ENCODE assay signal across 13 mouse cellular contexts in genomic region chr9:102990306-102991133, GRCm38 (mm10). TPM values are rescaled to one million over a fixed set of nuclear protein-coding genes. Genes with fewer than 3 reads are reported as not detected.
DNase-seq lines count a peak whose midpoint lies in the region; TF ChIP-seq lines count a peak whose summit lies in the region.
"Had no signal": no experiment of that assay in that cellular context is flagged by ENCODE, and none has a peak within 500 bp of the region (broad histone marks: within the 10 kb centered on the region; RNA-seq: fewer than 3 reads in every experiment).

No protein-coding gene starts in this region.

- H3K27me3 ChIP-seq in heart, adult 2 months (ENCODE audit: control insufficient read depth, insufficient read depth, low read length) = no peaks in the 10 kb centered on the region
- H3K27me3 ChIP-seq in E14TG2a.4 (ENCODE audit: insufficient read depth, low read length) = no peaks in the 10 kb centered on the region
- H3K27me3 ChIP-seq in cerebellum, adult 2 months (ENCODE audit: control insufficient read depth, insufficient read depth, low read length) = no peaks in the 10 kb centered on the region
- H3K27me3 ChIP-seq: embryonic facial prominence, embryonic 13.5 days; Patski had no signal

- TF ChIP-seq POLR2A in heart, adult 2 months (IDR thresholded peaks at IDR 0.05; ENCODE audit: insufficient read depth, low read depth, low read length) = no peak
- TF ChIP-seq POLR2A in embryonic fibroblast, embryonic 13.5 days (IDR thresholded peaks at IDR 0.05; ENCODE audit: low read depth, low read length) = no peak
- no peak for TF ChIP-seq POLR2A in cerebellum, adult 2 months (IDR thresholded peaks at IDR 0.05; ENCODE audit: borderline replicate concordance, insufficient read depth, low read length)

- no peak overlapping the region for H3K27ac ChIP-seq in heart, adult 2 months
- H3K27ac ChIP-seq in embryonic fibroblast, embryonic 13.5 days (ENCODE audit: insufficient read depth, low read length) = no peak overlapping the region
- H3K27ac ChIP-seq in cerebellum, adult 2 months (ENCODE audit: insufficient read depth, low read length) = no peak overlapping the region
- H3K27ac ChIP-seq: embryonic facial prominence, embryonic 13.5 days; limb, embryonic 12.5 days had no signal

- H3K36me3 ChIP-seq in heart, adult 2 months (ENCODE audit: control insufficient read depth, insufficient read depth, low read length) = no peaks in the 10 kb centered on the region
- H3K36me3 ChIP-seq in E14TG2a.4 (ENCODE audit: insufficient read depth, low read length) = no peaks in the 10 kb centered on the region
- H3K36me3 ChIP-seq: embryonic facial prominence, embryonic 13.5 days; limb, embryonic 12.5 days had no signal

- TF ChIP-seq EP300 in heart, adult 2 months (IDR thresholded peaks at IDR 0.05; ENCODE audit: insufficient read depth, low read depth, low read length) = no peak

- no peak for DNase-seq in heart, adult 2 months
- DNase-seq in heart, postnatal 36 days = no peak
- peak; percentile 39 for DNase-seq in lung, postnatal 14 days
- DNase-seq in spleen, postnatal 36 days (ENCODE audit: low spot score in 2 of 2) = no peak
- no peak for DNase-seq in right cerebral cortex, adult 18-20 months
- DNase-seq in cerebellum, adult 2 months = no peak
- DNase-seq: B cell, adult 2 months; gastrocnemius, postnatal 10 days had no signal

- H3K9me3 ChIP-seq in E14TG2a.4 (ENCODE audit: low read length) = no peaks in the 10 kb centered on the region
- H3K9me3 ChIP-seq: embryonic facial prominence, embryonic 13.5 days; limb, embryonic 12.5 days had no signal

- peaks cover 6% of the 10 kb centered on the region for H3K4me1 ChIP-seq in heart, adult 2 months (ENCODE audit: control insufficient read depth, insufficient read depth, low read length)
- H3K4me1 ChIP-seq in E14TG2a.4 (replicated peaks; ENCODE audit: low read depth, low read length) = no peaks in the 10 kb centered on the region
- H3K4me1 ChIP-seq in embryonic fibroblast, embryonic 13.5 days (ENCODE audit: control insufficient read depth, insufficient read depth, low read length) = peaks cover 8% of the 10 kb centered on the region
- H3K4me1 ChIP-seq in cerebellum, adult 2 months (ENCODE audit: control insufficient read depth, insufficient read depth, low read length) = no peaks in the 10 kb centered on the region

- no peaks in the 10 kb centered on the region for H3K79me2 ChIP-seq in heart, adult 2 months (replicated peaks; ENCODE audit: control insufficient read depth, insufficient read depth, low read length)

- intact Hi-C loops in heart, adult 2 months (cut with DNase I) = no loop called here
- intact Hi-C loops in heart, postnatal 36 days (cut with DNase I) = no loop called here

- H3K4me3 ChIP-seq in heart, adult 2 months = no peak overlapping the region
- no peak overlapping the region for H3K4me3 ChIP-seq in E14TG2a.4 (replicated peaks; ENCODE audit: low read length)
- H3K4me3 ChIP-seq in embryonic fibroblast, embryonic 13.5 days (ENCODE audit: insufficient read depth, low read length) = no peak overlapping the region
- no peak overlapping the region for H3K4me3 ChIP-seq in cerebellum, adult 2 months (replicated peaks; ENCODE audit: insufficient read depth, low read depth, low read length)
- H3K4me3 ChIP-seq: embryonic facial prominence, embryonic 13.5 days; limb, embryonic 12.5 days had no signal

- H3K9ac ChIP-seq in heart, adult 2 months (ENCODE audit: low read depth, low read length) = no peak overlapping the region
- H3K9ac ChIP-seq: embryonic facial prominence, embryonic 13.5 days; limb, embryonic 12.5 days had no signal

- 55% methylated on average over 6 of the region's 6 CpGs for WGBS in heart, adult 2 months
- 43% methylated on average over 6 of the region's 6 CpGs for WGBS in cerebellum, adult 2 months

- 0 out of 2 replicates have a peak, but pooled peaks have one; percentile 4 for TF ChIP-seq CTCF in heart, adult 2 months (IDR thresholded peaks at IDR 0.05)
- peak; percentile 25 for TF ChIP-seq CTCF in E14TG2a.4 (conservative IDR thresholded peaks at IDR 0.05; ENCODE audit: low read length)
- peak; percentile 16; the same call in 1 of the 2 replicates for TF ChIP-seq CTCF in embryonic fibroblast, embryonic 13.5 days (IDR thresholded peaks at IDR 0.05; ENCODE audit: borderline replicate concordance, insufficient read depth, low read length)
- no peak for TF ChIP-seq CTCF in cerebellum, adult 2 months (IDR thresholded peaks at IDR 0.05; ENCODE audit: borderline replicate concordance, insufficient read depth, low read depth, low read length)

RNA-seq across cellular contexts. Expression of gene Slco2a1, which starts 2.0 kb away (rescaled TPM):
- total RNA-seq in heart, adult 2 months (2021) = 1 to 10 TPM; 3.6 to 4.7 TPM
- 4.4 and 4.8 TPM in 2 replicates for polyA plus RNA-seq in heart, adult 2 months (2012; rRNA removed)
- 1 to 10 TPM; 4.3 to 5.6 TPM for total RNA-seq in heart, postnatal 36 days (2021)
- polyA plus RNA-seq in embryonic fibroblast, embryonic 13.5 days (2011; ENCODE audit: insufficient read length, low read depth, missing spikeins) = 9.1 and 14.3 TPM in 2 replicates
- polyA plus RNA-seq in cerebellum, adult 2 months (2012; rRNA removed) = 3.6 and 5.3 TPM in 2 replicates
